Mouse (Mus musculus) T-cell, adult 66 days (primary cell): Measurements from ENCODE around the gene Adad1. TPM values are rescaled to one million over a fixed set of nuclear protein-coding genes. Genes with fewer than 3 reads are reported as not detected.

Experiments used
- total RNA-seq, 2 experiments: library from RNA; stranded (reverse); gene quantifications; 3 replicates in 1 of 2; 4 replicates in 1 of 2; pipeline ENCODE4 v1.2.4; 2023

The Adad1 gene
- total RNA-seq: not detected

DNA sequence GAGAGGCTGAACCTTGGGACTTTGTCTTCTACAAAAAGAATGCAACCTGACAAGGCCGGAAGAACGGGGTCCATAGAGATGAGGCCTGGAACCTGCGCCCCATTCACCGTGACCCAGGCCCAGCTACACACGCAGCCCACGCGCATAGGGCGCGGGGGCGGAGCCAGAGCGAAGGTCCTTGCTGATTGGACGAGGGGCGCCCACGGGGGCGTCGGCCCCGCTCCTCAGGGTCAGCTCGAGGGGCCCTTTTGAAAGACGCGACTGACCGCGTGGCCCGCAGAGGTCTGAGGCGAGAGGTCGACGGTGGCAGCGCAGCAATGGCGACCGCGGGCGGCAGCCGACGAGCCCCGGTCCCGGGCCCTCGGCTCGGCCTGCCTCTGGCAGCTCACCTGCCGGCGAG lies at the start of gene Adad1:
TSS of gene Adad1 (plus strand) at position 122 of the 400 bp plus-strand sequence.

DNA sequence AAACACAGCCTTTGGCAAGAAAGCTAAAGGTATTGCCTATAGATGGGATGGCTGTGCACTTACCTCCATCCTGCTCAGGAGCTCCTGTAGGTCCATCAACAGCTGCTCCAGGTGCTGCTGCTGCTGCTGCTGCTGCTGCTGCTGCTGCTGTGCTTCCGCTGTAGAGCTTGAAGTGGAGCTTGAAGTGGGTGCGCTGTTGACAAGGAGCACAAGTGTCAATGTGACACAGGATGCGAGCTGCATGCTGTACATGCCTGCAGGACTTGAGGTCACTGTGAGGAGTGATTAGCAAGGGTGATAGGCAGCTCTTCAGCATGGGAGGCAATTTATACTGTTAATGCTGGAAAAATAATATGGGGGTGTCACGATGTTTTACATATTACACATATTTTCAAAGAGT lies 62.3 kb downstream of the Adad1 start, which contains the start of gene Il2:
TSS of gene Il2 (minus strand) at position 305 of the 400 bp plus-strand sequence.

Other genes starting within 250 kb of the Adad1 start
- gene 4932438A13Rik, start 200.4 kb upstream of the Adad1 start, total RNA-seq: 100 to 1,000 TPM; 206 to 215 TPM
- gene Il2, start 62.4 kb downstream of the Adad1 start, total RNA-seq: under 1 TPM in 1 of 2 experiments, not detected in 1; 0.65 TPM
- 1 to 10 TPM in 1 of 2 experiments, under 1 TPM in 1; 0.79 to 1.9 TPM for gene Il21, start 169.1 kb downstream of the Adad1 start, total RNA-seq
- 1 to 10 TPM; 2.1 to 2.6 TPM for gene Bbs12, start 249.0 kb downstream of the Adad1 start, total RNA-seq
- under 1 TPM; 0.18 to 0.52 TPM for gene Cetn4, start 249.2 kb downstream of the Adad1 start, total RNA-seq